Mouse (Mus musculus): ENCODE measurements around the gene Gpc6. TPM values are rescaled to one million over a fixed set of nuclear protein-coding genes. Genes with fewer than 3 reads are reported as not detected.

Gene Gpc6
- polyA plus RNA-seq, 2 experiments from 2014 or later, result not detected

- no peak for ATAC-seq
Observed at GRCm38 (mm10) chr14:116947939-116948591, 22.9 kb downstream of the Gpc6 start.

DNA sequence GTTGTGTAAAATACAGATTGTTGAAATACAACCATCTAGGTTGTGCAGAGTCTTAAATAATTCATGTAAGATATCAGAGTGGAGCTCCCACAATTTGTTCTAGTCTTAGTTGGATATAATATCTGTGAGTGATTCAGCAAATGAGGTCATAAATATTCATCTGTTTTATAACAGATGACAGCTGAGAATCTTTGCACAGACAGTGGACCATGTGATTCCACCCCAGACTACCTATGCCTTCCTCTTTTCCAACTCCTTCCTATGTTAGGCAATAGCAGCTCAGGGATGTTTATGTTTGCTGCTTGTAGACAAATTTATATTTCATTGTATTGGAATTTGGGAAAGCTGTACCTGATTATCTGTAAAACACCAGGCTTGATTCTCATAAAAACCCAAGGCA lies 32.0 kb downstream of the Gpc6 start:
- ATAC-seq, result no peak

DNA sequence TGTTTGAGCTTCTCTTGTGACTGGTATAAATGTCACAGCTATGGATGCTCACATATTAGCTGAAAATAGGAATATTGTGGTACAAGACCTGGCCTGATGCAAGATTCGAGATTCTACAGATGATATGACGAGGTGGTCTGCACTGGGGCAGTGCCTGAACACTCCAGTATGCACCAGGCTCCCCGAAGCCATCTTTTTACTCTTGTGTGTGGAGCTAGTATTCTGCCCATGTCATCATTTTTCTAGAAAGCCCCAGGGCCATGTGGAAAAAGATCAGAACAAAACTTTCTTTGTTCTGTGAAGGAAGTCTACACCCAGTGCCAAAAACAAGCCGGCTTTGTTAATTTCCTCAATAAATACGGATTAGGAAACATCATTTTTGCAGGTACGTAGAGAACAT lies 39.7 kb downstream of the Gpc6 start:
- no peak for ATAC-seq

- ATAC-seq, result no peak
Observed at GRCm38 (mm10) chr14:116974708-116975107, 49.6 kb downstream of the Gpc6 start.

DNA sequence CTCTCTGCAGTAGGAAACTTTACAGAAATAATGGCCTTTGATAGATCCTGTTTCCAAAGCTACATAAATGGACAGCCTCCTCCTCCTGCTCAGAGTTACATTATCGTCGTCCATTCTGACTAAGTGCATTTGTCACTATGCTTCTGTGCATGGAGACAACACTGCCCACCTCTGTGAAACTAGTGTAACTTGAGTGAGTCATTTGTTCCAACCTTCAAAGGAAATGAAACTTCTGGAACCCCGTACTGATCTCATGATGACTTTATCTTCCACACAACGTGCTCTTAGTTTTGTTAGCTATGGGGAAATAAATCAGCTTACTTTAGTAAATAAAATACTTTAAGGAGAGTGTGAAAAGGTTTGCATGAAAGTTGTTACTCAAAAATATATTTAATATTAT lies 50.1 kb downstream of the Gpc6 start:
- no peak for ATAC-seq

DNA sequence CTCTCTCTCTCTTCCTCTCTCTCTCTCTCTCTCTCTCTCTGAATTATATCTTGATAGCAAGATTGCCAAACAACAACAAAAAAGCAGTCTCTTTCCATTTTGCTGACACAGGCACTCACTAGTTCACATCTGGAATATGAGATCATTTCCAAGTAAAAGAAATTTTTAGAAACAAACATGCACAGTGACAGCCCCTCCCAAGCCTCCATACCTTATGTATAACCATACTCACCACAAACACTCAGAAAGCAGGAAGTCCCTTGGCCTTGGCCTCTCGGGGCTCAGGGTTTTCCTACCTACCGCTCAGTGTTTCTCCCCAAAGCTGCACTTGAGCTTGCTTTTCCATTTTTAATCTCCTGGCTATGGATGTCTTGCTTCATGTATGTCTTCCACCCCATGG lies 52.1 kb downstream of the Gpc6 start:
- ATAC-seq, result no peak

DNA sequence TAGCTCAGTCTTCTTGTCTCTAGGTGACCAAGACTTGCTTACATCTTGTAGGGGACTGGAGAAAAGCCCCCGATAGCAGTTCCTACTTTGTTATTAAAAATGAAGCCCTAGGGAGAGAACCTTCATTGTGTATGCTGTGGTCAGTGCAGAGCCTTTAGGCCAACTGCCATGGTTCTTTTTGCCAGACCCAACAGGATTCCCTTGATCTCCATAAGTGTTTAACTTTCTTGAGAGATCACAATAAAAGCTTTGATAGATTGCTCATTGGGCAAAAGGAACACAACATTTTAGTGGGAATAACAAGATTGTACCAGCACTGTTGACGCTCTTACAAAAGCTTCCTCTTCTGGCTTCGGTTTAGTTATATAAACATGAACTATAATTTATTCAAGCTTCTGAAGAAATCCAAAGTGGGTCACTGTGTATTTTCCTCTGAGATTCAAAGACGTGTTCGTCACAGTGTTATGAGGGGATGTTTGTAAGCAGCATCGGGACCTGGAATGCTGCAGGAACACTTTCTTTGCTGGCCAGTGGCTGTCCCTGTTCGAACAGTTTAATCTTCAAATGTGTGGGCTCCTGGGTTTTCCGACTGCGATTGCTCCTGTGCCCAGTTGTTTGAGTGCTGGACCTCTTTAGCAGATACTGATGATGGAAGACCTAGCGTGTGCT lies 54.7 kb downstream of the Gpc6 start:
- ATAC-seq, result no peak

- no peak for ATAC-seq
Observed at GRCm38 (mm10) chr14:116981711-116982110, 56.6 kb downstream of the Gpc6 start.

GRCm38 (mm10) chr14:116987341-116987740 lies 62.2 kb downstream of the Gpc6 start:
- ATAC-seq, result no peak

DNA sequence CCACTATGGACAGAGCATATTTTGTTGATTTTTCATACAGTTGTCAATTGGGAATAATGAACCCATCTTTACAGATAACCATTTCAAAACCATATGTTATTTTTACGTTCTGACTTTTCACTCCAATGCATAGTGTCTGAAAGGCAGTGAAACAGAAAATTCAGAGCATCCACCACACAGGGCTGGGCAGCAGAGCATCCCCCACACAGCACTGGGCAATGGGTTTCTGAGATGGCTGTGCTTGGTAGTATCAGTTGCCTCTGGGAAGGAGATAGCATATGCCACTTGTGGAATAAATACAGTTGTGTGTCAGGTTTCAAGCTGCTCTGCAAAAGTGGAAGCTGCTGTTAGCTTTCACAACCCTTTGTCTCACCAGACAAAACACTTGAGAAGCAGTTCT lies 75.3 kb downstream of the Gpc6 start:
- ATAC-seq, result no peak

DNA sequence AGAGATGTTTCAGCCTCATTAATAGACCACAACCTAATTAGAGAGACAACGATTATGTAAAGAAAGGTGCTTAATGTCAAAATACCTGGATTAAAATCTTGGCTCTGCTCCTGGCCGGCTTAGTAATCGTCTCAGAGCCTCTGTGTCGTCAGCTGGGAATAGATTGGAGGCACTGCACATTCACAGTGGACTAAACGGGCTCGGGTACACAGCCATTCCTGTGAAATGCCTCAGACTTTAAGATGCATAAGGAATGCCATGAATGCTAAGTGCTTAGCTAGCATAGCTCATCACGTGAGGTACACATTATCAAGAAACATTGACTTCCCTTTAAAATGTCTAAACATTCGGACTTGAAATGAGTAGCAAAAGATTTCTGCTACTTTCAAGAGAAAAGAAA lies 77.2 kb downstream of the Gpc6 start:
- ATAC-seq, result no peak

- ATAC-seq, result no peak
Observed at GRCm38 (mm10) chr14:117008781-117009180, 83.7 kb downstream of the Gpc6 start.

GRCm38 (mm10) chr14:117012969-117013368 lies 87.9 kb downstream of the Gpc6 start:
- ATAC-seq, result no peak

GRCm38 (mm10) chr14:117013554-117014117 lies 88.5 kb downstream of the Gpc6 start:
- no peak for ATAC-seq

DNA sequence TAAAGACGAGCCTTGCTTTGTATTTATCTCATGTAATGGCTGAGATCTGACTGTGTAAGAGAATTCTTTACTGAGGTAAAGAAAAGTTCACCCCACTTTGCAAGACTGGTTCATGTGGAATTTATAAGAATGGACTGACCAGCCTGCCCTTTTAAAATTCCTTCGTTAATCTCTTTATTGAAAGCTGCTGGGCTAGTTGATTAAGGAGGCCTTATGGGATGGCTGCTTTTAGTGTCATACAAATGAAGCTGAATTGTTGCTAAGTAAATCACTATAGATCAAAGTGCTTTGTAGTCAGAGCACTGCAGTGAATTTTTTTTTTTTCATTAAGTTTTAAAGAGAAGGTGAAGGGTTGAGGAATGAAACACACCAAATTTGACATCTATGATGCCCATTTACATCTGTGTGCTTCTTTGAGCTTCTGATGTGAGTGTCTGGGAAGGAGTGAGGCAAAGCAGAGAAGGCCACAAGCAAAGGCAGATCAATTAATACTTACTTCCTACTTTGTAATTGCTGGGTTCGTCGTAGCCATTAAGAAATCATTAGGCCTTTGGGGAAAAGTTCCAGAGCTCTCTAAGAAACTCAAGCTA lies 90.3 kb downstream of the Gpc6 start:
- no peak for ATAC-seq

DNA sequence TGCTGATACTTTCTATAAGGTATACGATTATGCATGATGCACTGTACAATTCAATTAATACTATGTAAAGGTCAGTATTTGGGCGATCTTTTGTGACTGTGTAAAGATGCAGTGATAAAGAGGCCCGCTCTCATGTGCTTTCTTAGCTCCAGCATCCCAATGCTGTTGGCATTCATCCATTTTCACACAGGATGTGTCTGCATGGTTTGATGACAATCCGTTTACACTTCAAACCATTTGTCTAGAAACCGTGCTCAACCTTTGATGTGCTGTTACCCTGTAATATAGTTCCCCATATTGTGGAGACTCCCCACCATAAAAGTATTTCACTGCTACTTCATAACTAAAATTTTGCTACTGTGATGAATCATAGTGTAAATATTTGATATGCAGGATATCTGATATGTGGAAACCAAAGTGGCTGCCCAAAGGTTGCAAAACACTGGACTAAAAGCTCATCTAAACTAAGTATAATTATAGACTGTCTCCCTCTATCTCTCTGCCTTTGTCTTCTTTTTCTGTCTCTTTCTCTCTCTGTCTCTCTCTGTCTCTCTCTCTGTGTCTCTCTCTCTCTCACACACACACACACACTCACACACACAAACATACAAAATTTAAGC lies 97.2 kb downstream of the Gpc6 start:
- ATAC-seq, result no peak

DNA sequence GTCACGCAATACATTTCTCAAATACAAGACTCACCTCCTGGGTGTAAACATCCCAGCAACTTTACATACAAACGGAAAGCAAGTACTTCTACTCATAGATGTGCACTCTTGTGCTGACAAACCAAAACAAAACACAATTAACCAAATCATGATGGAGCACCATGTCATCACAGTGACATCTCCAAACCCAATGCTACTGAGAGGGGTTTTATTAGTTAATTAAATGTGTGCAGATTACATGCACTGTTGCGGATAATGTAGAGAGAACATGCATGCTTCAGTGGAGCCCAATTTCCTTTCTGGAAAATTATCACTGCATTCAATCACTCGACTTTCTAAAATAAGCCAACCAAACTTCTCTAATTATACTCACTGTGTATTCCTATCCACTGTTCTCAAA lies 109.0 kb downstream of the Gpc6 start:
- ATAC-seq, result no peak

DNA sequence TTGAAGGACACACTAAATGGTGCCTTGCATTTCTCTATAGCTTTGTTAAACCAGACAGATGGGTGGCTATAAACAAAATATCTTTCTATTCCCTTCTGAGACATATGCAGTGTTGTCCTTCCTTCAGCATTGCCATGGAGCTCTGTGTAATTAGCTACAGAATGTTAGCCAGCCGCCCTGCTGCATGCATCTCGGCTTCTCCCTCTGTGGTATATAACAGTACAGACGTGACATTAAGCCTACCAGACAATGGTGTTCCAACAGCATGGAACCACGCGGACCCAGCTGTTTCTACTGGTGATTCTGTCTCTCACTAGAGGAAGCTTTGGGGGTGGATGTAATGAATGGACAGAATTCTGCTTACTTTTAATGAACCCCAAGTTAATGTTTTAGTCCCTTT lies 115.9 kb downstream of the Gpc6 start:
- ATAC-seq, result no peak

DNA sequence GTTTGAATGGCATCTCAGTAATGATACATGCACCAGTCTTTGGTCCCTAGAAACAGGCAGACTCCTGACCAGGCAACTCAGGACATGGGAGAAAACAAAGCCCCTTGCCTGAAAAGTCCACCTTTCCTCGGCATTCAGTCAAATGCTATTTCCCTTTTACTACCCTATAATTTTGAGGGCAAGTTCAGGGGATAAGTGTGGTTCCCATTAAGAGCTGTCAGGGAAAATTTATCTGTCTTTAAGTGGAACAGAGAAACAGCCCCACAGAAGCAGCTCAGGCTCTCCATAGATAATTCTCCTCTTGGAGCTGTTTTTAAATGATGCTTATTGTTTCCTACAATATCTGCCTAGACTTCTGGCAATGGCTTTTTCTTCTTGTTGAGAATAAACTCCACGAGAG lies 123.8 kb downstream of the Gpc6 start:
- no peak for ATAC-seq

DNA sequence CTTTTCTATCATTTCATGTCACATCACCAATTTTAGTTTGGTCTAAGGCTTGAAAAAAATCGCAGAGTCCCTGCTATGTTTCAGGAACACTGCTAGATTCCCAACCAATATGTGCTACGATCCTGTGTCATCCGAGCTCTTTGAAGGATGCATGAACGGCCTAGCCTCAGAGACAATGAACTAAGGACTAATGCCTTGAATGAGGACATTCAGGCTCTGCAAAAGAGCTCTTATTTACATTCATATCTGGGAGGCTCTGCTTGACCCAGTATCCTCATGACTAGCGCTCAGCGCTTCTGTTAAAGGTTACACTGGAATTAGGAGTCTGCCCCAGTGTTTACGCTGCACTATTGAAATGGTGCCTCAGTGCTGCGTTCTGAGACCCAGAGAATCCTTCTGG lies 125.8 kb downstream of the Gpc6 start:
- no peak for ATAC-seq

- ATAC-seq, result no peak
Observed at GRCm38 (mm10) chr14:117053361-117053760, 128.2 kb downstream of the Gpc6 start.

DNA sequence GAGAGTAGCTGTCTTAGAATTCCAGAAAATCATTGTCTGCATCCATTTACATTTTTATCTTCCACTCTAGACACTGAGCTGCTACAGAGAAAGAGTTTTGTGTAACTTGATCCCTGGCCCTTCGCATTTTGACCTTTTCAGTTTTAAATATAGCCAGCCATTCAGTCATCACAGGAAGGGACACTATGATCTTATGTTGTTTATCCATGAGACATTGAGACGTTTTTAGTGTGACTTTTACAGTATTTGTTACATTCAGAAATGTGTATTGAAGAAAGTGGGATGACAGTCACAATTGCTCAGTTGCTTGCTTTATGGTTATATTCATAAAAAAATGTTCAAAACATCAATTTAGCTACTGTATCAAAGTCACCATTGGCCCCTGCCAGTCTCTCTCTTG lies 130.0 kb downstream of the Gpc6 start:
- no peak for ATAC-seq

DNA sequence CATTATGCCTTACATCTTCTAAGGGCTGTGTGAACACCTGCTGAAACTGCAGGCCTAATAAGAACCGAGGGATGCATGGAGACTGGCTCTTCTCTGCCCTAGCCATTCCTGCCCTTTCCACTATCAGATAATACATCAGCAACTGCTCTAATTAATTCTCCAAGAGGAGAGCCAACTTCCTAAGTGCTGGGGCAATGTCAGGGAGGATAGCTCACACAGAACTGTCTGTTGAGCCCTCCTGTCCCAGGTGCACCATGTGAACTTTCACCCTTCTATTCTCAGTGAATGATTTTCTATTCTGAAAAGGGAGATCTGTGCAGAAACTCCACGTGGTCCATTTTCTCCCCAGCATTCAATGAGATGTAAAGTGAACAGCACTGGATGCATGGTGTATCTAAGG lies 136.0 kb downstream of the Gpc6 start:
- ATAC-seq, result no peak

GRCm38 (mm10) chr14:117061527-117061926 lies 136.4 kb downstream of the Gpc6 start:
- ATAC-seq, result no peak
